Mouse (Mus musculus) bone marrow, adult 2 months (tissue): ENCODE results near the gene Tmem151a. TPM values are rescaled to one million over a fixed set of nuclear protein-coding genes. Genes with fewer than 3 reads are reported as not detected.
A peak's percentile ranks its signal among the peaks of the same experiment; 100 is the strongest.

Experiments used
- H3K27ac ChIP-seq: fragments of 200-500 bp; 2 replicates; pipeline ENCODE4 v1.5.1; 2012; ENCODE audit warnings: low read depth, mild to moderate bottlenecking, control low read depth, inconsistent platforms, low read length; ENCODE audit not compliant: control insufficient read depth, poor library complexity, insufficient read depth
- H3K4me1 ChIP-seq: fragments of 200-500 bp; 2 replicates; pipeline ENCODE4 v1.6.1; 2011; ENCODE audit warnings: low read length; ENCODE audit not compliant: control insufficient read depth, insufficient read depth
- H3K4me3 ChIP-seq: fragments of 200-500 bp; replicated peaks from 2 replicates; pipeline ENCODE3; 2011; ENCODE audit warnings: mild to moderate bottlenecking, low read depth, low read length, control low read depth; ENCODE audit not compliant: control insufficient read depth
- CTCF ChIP-seq: fragments of 200-500 bp; IDR thresholded peaks from 2 replicates; pipeline ENCODE4 v1.5.1; 2011; ENCODE audit warnings: low read length, control low read depth; ENCODE audit not compliant: control insufficient read depth, insufficient read depth
- POLR2A ChIP-seq: fragments of 200-500 bp; IDR thresholded peaks from 2 replicates; pipeline ENCODE4 v1.6.1; 2011; ENCODE audit warnings: low read depth, mild to moderate bottlenecking, control low read depth, low read length, borderline replicate concordance; ENCODE audit not compliant: control insufficient read depth
- WGBS: fragments of 180-500 bp; shearing (Covaris S2); methylation state at CpG from one replicate; pipeline ENCODE4 v1.1.7; 2018; 5-methylcytosine and 5-hydroxymethylcytosine counted together
- polyA plus RNA-seq: library from polyadenylated mRNA; stranded (reverse); fragments of >200 nt; gene quantifications from 2 replicates; pipeline ENCODE4 v1.2.4, GENCODE M21; 2011; ENCODE audit warnings: low replicate concordance; ENCODE audit not compliant: missing spikeins, insufficient read depth, insufficient read length

Tmem151a gene
- polyA plus RNA-seq, 1 experiment = not detected

DNA sequence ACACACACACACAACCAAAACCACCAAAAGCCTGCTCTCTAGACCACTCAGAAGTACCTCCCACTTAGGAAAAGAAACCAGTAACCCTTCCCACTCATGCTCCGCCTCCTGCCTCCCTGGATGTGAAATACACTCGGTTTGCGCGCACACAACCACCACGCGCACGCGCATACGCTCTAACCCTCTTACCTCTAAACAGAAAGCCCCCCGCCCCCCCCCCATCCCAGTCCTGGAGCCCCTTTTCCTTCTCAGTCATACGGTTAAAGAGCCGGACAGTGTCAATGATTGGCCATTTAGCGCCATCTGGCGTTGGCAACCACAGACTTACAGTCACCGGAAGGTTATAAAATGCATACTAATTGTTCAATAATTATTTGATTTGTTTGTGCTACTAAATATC lies 12.3 kb downstream of the Tmem151a start:
- 2% methylated on average over 15 of the region's 15 CpGs for WGBS
- H3K4me3 ChIP-seq = peak overlapping the region; percentile 64
- TF ChIP-seq POLR2A (no peak), CTCF (peak; percentile 47)
- H3K27ac ChIP-seq = no peak overlapping the region
- H3K4me1 ChIP-seq = peaks cover 3% of the 10 kb centered on the region

DNA sequence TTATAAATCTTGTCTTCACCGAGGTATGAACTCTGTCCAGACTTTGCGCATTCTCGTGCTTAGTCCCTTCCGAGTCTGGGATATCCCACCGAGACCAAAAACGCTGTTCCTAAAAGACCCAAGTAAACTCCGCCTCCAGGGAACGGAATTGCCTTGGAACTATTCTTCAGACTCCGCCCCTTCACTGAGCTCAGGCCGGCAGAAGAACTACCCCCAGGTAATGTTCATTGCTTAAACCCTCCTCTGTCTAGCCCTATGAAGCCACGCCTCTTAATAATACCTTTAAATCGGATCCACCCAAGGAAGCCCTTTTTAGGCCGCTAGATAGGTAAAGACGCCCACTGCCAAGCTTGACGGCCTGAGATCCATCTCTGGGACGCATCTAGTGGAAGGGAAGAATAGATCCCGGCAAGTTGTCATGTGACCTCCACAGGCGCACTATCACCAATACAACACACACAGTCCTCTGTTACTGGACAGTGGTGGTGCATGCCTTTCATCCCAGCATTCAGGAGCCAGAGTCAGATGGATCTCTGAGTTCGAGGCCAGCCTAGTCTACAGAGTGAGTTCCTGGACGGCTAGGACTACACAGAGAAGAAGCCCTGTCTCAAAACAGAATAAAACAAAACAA lies 12.8 kb downstream of the Tmem151a start:
- TF ChIP-seq CTCF (no peak), POLR2A (no peak)
- peak overlapping the region; percentile 45 for H3K4me3 ChIP-seq
- peaks cover 3% of the 10 kb centered on the region for H3K4me1 ChIP-seq
- 6% methylated on average over 20 of the region's 20 CpGs for WGBS
- no peak overlapping the region for H3K27ac ChIP-seq

DNA sequence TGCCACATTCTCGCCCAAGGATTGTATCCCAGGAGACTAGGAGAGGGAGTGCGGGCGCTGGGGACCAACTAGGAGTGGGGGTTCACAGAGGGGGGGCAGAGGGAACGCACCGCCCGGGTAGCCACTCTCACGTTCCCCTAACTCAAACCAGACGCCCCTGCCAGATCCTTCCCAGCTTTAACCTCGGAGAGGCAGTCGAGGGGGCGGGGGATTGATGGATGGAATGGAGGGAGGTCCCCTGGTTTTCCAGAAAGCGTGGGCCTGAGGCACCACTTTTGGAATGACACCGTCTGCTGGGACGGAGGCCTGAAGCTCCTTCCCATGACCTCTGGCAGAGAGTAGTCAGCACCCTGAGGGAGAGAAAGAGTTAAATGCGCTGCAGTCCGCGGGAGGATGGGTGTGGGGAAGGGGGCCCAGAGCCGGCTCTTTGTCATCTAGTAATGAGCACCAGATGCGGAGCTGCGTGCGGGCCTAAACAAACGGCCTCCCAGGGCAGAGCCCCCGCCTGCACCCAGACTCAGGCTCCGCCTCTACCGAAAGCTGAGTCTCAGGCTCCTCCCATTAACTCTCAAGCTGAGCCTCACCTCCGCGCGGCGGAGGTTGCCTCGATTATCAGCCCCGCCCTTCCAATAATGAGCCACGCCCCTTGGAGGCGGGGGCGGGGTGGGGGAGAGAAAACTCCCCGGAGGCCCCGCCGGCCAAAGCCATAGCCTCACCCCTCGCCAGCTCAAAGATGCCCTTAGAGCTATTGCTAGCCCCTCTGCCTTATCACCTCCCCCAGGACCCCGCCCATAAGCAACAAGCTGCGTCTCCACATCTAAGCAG lies 13.6 kb downstream of the Tmem151a start:
- Histone ChIP-seq H3K4me1 (peaks cover 3% of the 10 kb centered on the region), H3K4me3 (peak overlapping the region; percentile 45), H3K27ac (no peak overlapping the region)
- no peak for TF ChIP-seq POLR2A
- no peak for TF ChIP-seq CTCF
- 8% methylated on average over 40 of the region's 40 CpGs for WGBS

DNA sequence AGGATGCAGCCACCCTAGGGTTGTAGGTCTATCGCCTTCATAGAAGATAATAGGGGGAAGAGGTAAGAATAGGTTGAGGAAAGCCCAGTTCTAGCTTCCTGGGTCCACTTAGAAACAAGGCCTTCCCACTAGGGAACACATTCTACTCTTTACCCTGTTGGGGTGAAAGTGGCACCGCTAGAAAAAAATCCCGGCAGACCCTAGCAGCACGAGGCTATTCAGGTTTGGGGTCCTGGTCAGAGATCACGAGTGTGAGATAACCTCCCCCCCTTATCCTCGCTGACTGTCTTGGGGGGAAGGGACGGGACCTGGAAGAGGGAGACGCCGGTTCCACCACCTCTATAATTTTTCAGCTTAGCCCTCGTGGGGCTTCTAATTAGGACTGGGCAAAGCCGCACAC lies 14.3 kb downstream of the Tmem151a start:
- Histone ChIP-seq H3K4me1 (peaks cover 3% of the 10 kb centered on the region), H3K4me3 (no peak overlapping the region)

DNA sequence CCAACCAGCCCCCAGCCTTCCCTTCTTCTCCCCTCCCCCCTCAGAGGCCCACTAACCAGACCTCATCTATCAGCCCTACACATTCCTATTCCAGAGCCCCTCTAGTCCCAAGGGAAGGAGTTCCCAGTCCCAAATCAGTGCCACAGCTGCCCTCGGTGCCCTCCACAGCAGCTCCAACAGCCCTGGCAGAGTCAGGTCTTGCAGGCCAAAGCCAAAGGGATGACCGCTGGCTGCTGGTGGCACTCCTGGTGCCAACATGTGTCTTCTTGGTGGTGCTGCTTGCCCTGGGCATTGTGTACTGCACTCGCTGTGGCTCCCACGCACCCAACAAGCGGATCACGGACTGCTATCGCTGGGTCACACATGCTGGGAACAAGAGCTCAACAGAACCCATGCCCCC lies 15.4 kb downstream of the Tmem151a start:
- TF ChIP-seq POLR2A (no peak), CTCF (no peak)
- peaks cover 3% of the 10 kb centered on the region for H3K4me1 ChIP-seq
- WGBS = 94% methylated on average over 7 of the region's 7 CpGs
- H3K4me3 ChIP-seq = no peak overlapping the region
- H3K27ac ChIP-seq = no peak overlapping the region

More for the DNA sequence above, 14.3 kb downstream of the Tmem151a start:
- WGBS = 56% methylated on average over 11 of the region's 11 CpGs
- no peak overlapping the region for H3K27ac ChIP-seq
- TF ChIP-seq CTCF (no peak), POLR2A (no peak)

DNA sequence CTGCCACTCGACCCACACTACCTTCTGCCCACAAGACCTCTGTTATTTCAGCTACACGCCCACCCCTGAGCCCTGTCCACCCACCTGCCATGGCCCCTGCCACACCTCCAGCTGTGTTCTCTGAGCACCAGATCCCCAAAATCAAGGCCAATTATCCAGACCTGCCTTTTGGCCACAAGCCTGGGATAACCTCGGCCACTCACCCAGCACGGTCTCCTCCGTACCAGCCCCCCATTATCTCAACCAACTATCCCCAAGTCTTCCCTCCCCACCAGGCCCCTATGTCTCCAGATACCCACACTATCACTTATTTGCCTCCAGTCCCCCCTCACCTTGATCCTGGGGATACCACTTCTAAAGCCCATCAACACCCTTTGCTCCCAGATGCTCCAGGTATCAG lies 15.8 kb downstream of the Tmem151a start:
- no peak for TF ChIP-seq CTCF
- TF ChIP-seq POLR2A = no peak
- H3K4me1 ChIP-seq = peaks cover 3% of the 10 kb centered on the region
- no peak overlapping the region for H3K4me3 ChIP-seq
- no peak overlapping the region for H3K27ac ChIP-seq
- 83% methylated on average over 5 of the region's 5 CpGs for WGBS

DNA sequence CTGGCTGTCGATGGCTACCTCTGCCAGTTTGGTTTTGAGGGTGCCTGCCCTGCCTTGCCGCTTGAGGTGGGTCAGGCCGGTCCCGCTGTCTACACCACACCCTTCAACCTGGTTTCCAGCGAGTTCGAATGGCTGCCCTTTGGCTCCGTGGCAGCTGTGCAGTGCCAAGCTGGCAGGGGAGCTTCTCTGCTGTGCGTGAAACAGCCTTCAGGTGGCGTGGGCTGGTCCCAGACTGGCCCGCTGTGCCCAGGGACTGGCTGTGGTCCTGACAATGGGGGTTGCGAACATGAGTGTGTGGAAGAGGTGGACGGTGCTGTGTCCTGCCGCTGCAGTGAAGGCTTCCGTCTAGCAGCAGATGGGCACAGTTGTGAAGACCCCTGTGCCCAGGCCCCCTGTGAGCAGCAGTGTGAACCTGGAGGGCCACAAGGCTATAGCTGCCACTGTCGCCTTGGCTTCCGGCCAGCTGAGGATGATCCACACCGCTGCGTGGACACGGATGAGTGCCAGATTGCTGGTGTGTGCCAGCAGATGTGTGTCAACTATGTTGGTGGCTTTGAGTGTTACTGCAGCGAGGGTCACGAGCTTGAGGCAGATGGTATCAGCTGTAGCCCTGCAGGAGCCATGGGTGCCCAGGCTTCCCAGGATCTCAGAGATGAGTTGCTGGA lies 16.6 kb downstream of the Tmem151a start:
- H3K4me1 ChIP-seq = peaks cover 3% of the 10 kb centered on the region
- no peak overlapping the region for H3K27ac ChIP-seq
- TF ChIP-seq CTCF (no peak), POLR2A (no peak)
- WGBS = 58% methylated on average over 21 of the region's 21 CpGs
- no peak overlapping the region for H3K4me3 ChIP-seq
